Mouse (Mus musculus): ENCODE results near the gene Fmnl3.

DNA sequence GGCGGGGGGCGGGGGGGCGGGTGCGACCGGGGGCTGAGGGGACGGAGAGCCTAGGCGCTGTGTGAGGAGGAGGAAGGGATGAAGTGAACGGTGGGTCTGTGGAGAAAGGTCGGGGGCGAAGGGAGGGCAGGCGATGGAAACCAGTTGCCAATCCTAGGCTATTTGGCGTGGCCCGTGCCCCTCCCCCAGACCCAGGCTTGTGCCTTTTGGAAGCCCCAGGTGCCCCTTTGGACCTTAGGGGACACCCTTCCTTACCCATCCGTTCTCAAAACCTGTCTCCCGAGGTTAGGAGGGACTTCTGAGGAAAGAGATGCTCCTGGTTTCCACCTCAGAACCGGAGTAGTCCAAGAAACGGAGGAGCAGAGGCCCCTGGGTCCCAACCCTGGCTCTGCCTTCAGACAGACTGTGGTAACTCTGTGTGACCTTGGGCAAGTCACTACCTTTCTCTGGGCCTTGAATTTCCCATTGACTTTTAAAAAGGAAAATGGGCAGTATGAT is 74.7 kb downstream of the Fmnl3 start, which contains the start of gene Fam186b:
- TF ChIP-seq CTCF (IDR thresholded peaks at IDR 0.05; ENCODE audit: insufficient read depth, low read depth, low read length) (no peak), POLR2A (IDR thresholded peaks at IDR 0.05; ENCODE audit: insufficient read depth, low read depth, low read length) (no peak)
